In the genomic region with DNA sequence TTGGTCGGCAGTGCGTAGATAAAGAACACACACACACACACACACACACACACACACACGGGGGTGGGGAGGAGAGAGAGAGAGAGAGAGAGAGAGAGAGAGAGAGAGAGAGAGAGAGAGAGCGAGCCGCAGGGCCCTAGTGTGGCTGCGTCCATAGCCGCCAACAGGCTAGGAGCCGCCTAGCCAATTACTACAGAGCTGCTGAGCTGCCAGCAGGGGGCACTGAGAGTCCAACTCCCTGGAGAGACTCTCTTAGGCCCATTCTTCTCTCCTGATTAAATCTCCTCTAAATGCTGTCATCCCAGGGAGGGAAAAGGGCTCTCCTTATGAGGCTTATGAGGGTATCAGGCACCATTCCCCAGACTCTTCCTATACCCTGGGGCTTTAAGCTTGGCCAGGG, we compare ENCODE assay signal across 8 mouse cellular contexts.
DNase-seq lines count a peak whose midpoint lies in the region; ATAC-seq and TF ChIP-seq lines count a peak whose summit lies in the region.
"Not testable (repeated sequence)": the region's sequence is repeated elsewhere in the genome, so short reads cannot be mapped to it uniquely, and the experiment has no call there.

No protein-coding gene starts in this region.

- not testable (repeated sequence) for H3K27me3 ChIP-seq in embryonic facial prominence, embryonic 14.5 days (replicated peaks; ENCODE audit: control insufficient read depth, insufficient read depth, low read length); forebrain, postnatal 0 days (ENCODE audit: insufficient read depth, low read length); intestine, embryonic 15.5 days (replicated peaks); limb, embryonic 14.5 days (ENCODE audit: control insufficient read depth, insufficient read depth, low read length); lung, embryonic 15.5 days; midbrain, embryonic 15.5 days (replicated peaks); stomach, embryonic 16.5 days (ENCODE audit: control insufficient read depth, insufficient read depth, low read length)

- H3K9ac ChIP-seq in embryonic facial prominence, embryonic 14.5 days (ENCODE audit: low read depth, low read length); forebrain, postnatal 0 days; intestine, embryonic 15.5 days; limb, embryonic 14.5 days (ENCODE audit: low read depth, low read length, severe bottlenecking); lung, embryonic 15.5 days; midbrain, embryonic 15.5 days; stomach, embryonic 16.5 days (ENCODE audit: low read length): not testable (repeated sequence)

- ATAC-seq in embryonic facial prominence, embryonic 14.5 days (ENCODE audit: low read depth): peak; percentile 94
- ATAC-seq in forebrain, postnatal 0 days: peak; percentile 96
- peak; percentile 89 for ATAC-seq in hematopoietic stem cell, adult 5-6 weeks (replicated peaks in 1 of 2; ENCODE audit: insufficient read depth in 1 of 2, low FRiP score in 2 of 2, low TSS enrichment in 1 of 2, low read depth in 1 of 2, poor library complexity in 2 of 2, severe bottlenecking in 2 of 2)
- ATAC-seq in intestine, embryonic 15.5 days: peak; percentile 95
- peak; percentile 84 for ATAC-seq in limb, embryonic 14.5 days (ENCODE audit: low FRiP score, low read depth)
- peak; percentile 87 for ATAC-seq in lung, embryonic 15.5 days (ENCODE audit: borderline replicate concordance, extremely low read depth, low FRiP score, low TSS enrichment)
- peak; percentile 86 for ATAC-seq in midbrain, embryonic 15.5 days (replicated peaks)
- peak; percentile 90 for ATAC-seq in stomach, embryonic 16.5 days (ENCODE audit: insufficient read depth, low FRiP score)

- not testable (repeated sequence) for H3K36me3 ChIP-seq in embryonic facial prominence, embryonic 14.5 days (ENCODE audit: control insufficient read depth, insufficient read depth, low read length); forebrain, postnatal 0 days (ENCODE audit: insufficient read depth); intestine, embryonic 15.5 days; limb, embryonic 14.5 days (ENCODE audit: control insufficient read depth, insufficient read depth, low read length); lung, embryonic 15.5 days; midbrain, embryonic 15.5 days (replicated peaks); stomach, embryonic 16.5 days (ENCODE audit: control insufficient read depth, insufficient read depth, low read length)

- TF ChIP-seq POLR2A in limb, embryonic 14.5 days (IDR thresholded peaks at IDR 0.05; ENCODE audit: borderline replicate concordance, extremely low read depth, insufficient read depth, insufficient read length): not testable (repeated sequence)

- H3K9me3 ChIP-seq in embryonic facial prominence, embryonic 14.5 days (ENCODE audit: control insufficient read depth, low read length); forebrain, postnatal 0 days (ENCODE audit: low read length); intestine, embryonic 15.5 days; limb, embryonic 14.5 days (ENCODE audit: control insufficient read depth, low read length); lung, embryonic 15.5 days; midbrain, embryonic 15.5 days; stomach, embryonic 16.5 days (replicated peaks; ENCODE audit: control insufficient read depth, low read length): not testable (repeated sequence)

- not testable (repeated sequence) for H3K4me1 ChIP-seq in embryonic facial prominence, embryonic 14.5 days (ENCODE audit: control insufficient read depth, insufficient read depth, low read length); forebrain, postnatal 0 days (ENCODE audit: insufficient read depth); intestine, embryonic 15.5 days (replicated peaks); limb, embryonic 14.5 days (ENCODE audit: control insufficient read depth, insufficient read depth, low read length); lung, embryonic 15.5 days; midbrain, embryonic 15.5 days; stomach, embryonic 16.5 days (ENCODE audit: control insufficient read depth, insufficient read depth, low read length)

- not testable (repeated sequence) for H3K4me2 ChIP-seq in embryonic facial prominence, embryonic 14.5 days (ENCODE audit: low read depth, low read length); forebrain, postnatal 0 days (ENCODE audit: low read depth); intestine, embryonic 15.5 days (replicated peaks); limb, embryonic 14.5 days (replicated peaks; ENCODE audit: low read depth, low read length, severe bottlenecking); lung, embryonic 15.5 days; midbrain, embryonic 15.5 days; stomach, embryonic 16.5 days (ENCODE audit: low read depth, low read length)

- TF ChIP-seq CTCF in forebrain, postnatal 0 days (IDR thresholded peaks at IDR 0.05; ENCODE audit: low read depth): not testable (repeated sequence)

- not testable (repeated sequence) for DNase-seq in embryonic facial prominence, embryonic 14.5 days (ENCODE audit: low spot score); forebrain, postnatal 0 days; limb, embryonic 14.5 days (ENCODE audit: low spot score)

- WGBS in embryonic facial prominence, embryonic 14.5 days: no CpG with 5 or more reads among the region's 8 CpGs
- WGBS in forebrain, postnatal 0 days: no CpG with 5 or more reads among the region's 8 CpGs
- no CpG with 5 or more reads among the region's 8 CpGs for WGBS in intestine, embryonic 15.5 days
- no CpG with 5 or more reads among the region's 8 CpGs for WGBS in limb, embryonic 14.5 days
- no CpG with 5 or more reads among the region's 8 CpGs for WGBS in lung, embryonic 15.5 days
- WGBS in midbrain, embryonic 15.5 days: no CpG with 5 or more reads among the region's 8 CpGs
- WGBS in stomach, embryonic 16.5 days: no CpG with 5 or more reads among the region's 8 CpGs

- H3K27ac ChIP-seq in embryonic facial prominence, embryonic 14.5 days (replicated peaks; ENCODE audit: low read depth, low read length); forebrain, postnatal 0 days (ENCODE audit: low read depth, low read length); intestine, embryonic 15.5 days; limb, embryonic 14.5 days (replicated peaks; ENCODE audit: low read depth, low read length); lung, embryonic 15.5 days; midbrain, embryonic 15.5 days; stomach, embryonic 16.5 days (ENCODE audit: low read length): not testable (repeated sequence)

- not testable (repeated sequence) for H3K4me3 ChIP-seq in embryonic facial prominence, embryonic 14.5 days (ENCODE audit: low read depth, low read length); forebrain, postnatal 0 days (ENCODE audit: low read depth, low read length); intestine, embryonic 15.5 days (replicated peaks); limb, embryonic 14.5 days (replicated peaks; ENCODE audit: low read length); lung, embryonic 15.5 days; midbrain, embryonic 15.5 days; stomach, embryonic 16.5 days (replicated peaks; ENCODE audit: low read length)
